Mouse (Mus musculus): ENCODE data around the gene Gdi2. TPM values are rescaled to one million over a fixed set of nuclear protein-coding genes. Genes with fewer than 3 reads are reported as not detected.

Gdi2 gene
- polyA plus RNA-seq, 2 experiments, result 234 to 463 TPM

- Histone ChIP-seq H3K9ac (ENCODE audit: low read depth, low read length, severe bottlenecking) (no peak overlapping the region), H3K27me3 (ENCODE audit: control insufficient read depth, insufficient read depth, low read length) (no peaks in the 10 kb centered on the region), H3K9me3 (ENCODE audit: control insufficient read depth, low read length) (no peaks in the 10 kb centered on the region), H3K27ac (replicated peaks; ENCODE audit: low read depth, low read length) (no peak overlapping the region), H3K4me1 (ENCODE audit: control insufficient read depth, insufficient read depth, low read length) (peaks cover 20% of the 10 kb centered on the region), H3K4me3 (replicated peaks; ENCODE audit: low read length) (no peak overlapping the region), H3K36me3 (ENCODE audit: control insufficient read depth, insufficient read depth, low read length) (peaks cover 33% of the 10 kb centered on the region), H3K4me2 (replicated peaks; ENCODE audit: low read depth, low read length, severe bottlenecking) (no peak overlapping the region)
- no peak for TF ChIP-seq POLR2A (IDR thresholded peaks at IDR 0.05; ENCODE audit: borderline replicate concordance, extremely low read depth, insufficient read depth, insufficient read length)
- DNase-seq (ENCODE audit: low spot score) (no peak), ATAC-seq (ENCODE audit: low FRiP score, low read depth) (no peak)
- 79% methylated on average over 6 of the region's 6 CpGs for WGBS
These were observed 10.0 kb downstream of the Gdi2 start for GRCm38 (mm10) chr13:3547856-3548255.

DNA sequence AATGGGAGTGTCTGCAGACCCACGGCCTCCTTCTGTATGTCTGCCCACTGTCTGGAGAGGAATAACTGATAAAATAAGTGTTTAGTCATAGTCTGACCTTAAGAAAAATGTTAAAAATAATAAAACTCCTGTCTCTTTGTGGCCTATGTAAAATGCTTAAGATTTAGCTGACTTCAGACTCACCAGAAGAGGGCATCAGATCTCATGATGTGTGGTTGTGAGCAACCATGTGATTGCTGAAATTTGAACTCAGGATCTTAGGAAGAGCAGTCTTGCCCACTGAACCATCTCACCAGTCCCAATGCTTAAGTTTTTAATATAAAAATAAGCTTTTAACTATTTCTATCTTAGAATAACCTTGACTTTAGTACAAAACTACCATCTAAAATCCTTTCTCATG, 25.3 kb downstream of the Gdi2 start:
- Histone ChIP-seq H3K9me3 (ENCODE audit: control insufficient read depth, low read length) (no peaks in the 10 kb centered on the region), H3K4me2 (replicated peaks; ENCODE audit: low read depth, low read length, severe bottlenecking) (no peak overlapping the region), H3K36me3 (ENCODE audit: control insufficient read depth, insufficient read depth, low read length) (peaks cover 76% of the 10 kb centered on the region), H3K27ac (replicated peaks; ENCODE audit: low read depth, low read length) (no peak overlapping the region), H3K27me3 (ENCODE audit: control insufficient read depth, insufficient read depth, low read length) (no peaks in the 10 kb centered on the region), H3K4me1 (ENCODE audit: control insufficient read depth, insufficient read depth, low read length) (no peaks in the 10 kb centered on the region), H3K4me3 (replicated peaks; ENCODE audit: low read length) (no peak overlapping the region), H3K9ac (ENCODE audit: low read depth, low read length, severe bottlenecking) (no peak overlapping the region)
- TF ChIP-seq POLR2A (IDR thresholded peaks at IDR 0.05; ENCODE audit: borderline replicate concordance, extremely low read depth, insufficient read depth, insufficient read length), result no peak
- WGBS, result 94% methylated on average over 1 of the region's 1 CpGs
- ATAC-seq (ENCODE audit: low FRiP score, low read depth) (no peak), DNase-seq (ENCODE audit: low spot score) (no peak)

DNA sequence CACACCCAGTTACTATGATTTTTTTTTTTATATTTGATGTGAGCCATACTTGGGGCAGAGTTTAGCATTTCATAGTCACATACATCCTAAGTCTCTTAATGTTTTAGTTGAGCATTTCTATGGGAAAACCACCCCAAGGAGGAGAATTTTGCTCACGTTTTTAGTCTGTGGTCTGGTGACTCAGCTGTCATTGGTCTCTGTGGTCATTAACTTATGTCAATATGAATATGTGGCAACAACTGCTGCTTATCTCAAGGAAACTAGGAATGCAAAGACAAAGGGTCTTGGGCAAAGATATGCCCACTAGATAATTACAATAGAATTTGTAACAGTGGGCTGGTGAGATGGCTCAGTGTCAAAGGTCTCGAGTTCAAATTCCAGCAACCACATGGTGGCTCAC, 26.1 kb downstream of the Gdi2 start:
- Histone ChIP-seq H3K9me3 (ENCODE audit: control insufficient read depth, low read length) (no peaks in the 10 kb centered on the region), H3K36me3 (ENCODE audit: control insufficient read depth, insufficient read depth, low read length) (peaks cover 74% of the 10 kb centered on the region), H3K4me2 (replicated peaks; ENCODE audit: low read depth, low read length, severe bottlenecking) (no peak overlapping the region), H3K4me1 (ENCODE audit: control insufficient read depth, insufficient read depth, low read length) (no peaks in the 10 kb centered on the region), H3K4me3 (replicated peaks; ENCODE audit: low read length) (no peak overlapping the region), H3K9ac (ENCODE audit: low read depth, low read length, severe bottlenecking) (no peak overlapping the region), H3K27me3 (ENCODE audit: control insufficient read depth, insufficient read depth, low read length) (no peaks in the 10 kb centered on the region), H3K27ac (replicated peaks; ENCODE audit: low read depth, low read length) (no peak overlapping the region)
- no peak for DNase-seq (ENCODE audit: low spot score)
- no peak for TF ChIP-seq POLR2A (IDR thresholded peaks at IDR 0.05; ENCODE audit: borderline replicate concordance, extremely low read depth, insufficient read depth, insufficient read length)
- no peak for ATAC-seq (ENCODE audit: low FRiP score, low read depth)
- WGBS, result 90% methylated on average over 2 of the region's 2 CpGs

GRCm38 (mm10) chr13:3590789-3591188, 52.9 kb downstream of the Gdi2 start:
- H3K27ac ChIP-seq (replicated peaks; ENCODE audit: low read depth, low read length), result no peak overlapping the region
- whole genome bisulfite sequencing, result 86% methylated on average over 3 of the region's 3 CpGs
- no peak overlapping the region for H3K4me2 ChIP-seq (replicated peaks; ENCODE audit: low read depth, low read length, severe bottlenecking)
- H3K36me3 ChIP-seq (ENCODE audit: control insufficient read depth, insufficient read depth, low read length), result peaks cover 57% of the 10 kb centered on the region
- no peaks in the 10 kb centered on the region for H3K9me3 ChIP-seq (ENCODE audit: control insufficient read depth, low read length)
- DNase-seq (ENCODE audit: low spot score), result no peak
- no peak overlapping the region for H3K9ac ChIP-seq (ENCODE audit: low read depth, low read length, severe bottlenecking)
- no peaks in the 10 kb centered on the region for H3K27me3 ChIP-seq (ENCODE audit: control insufficient read depth, insufficient read depth, low read length)
- no peak for TF ChIP-seq POLR2A (IDR thresholded peaks at IDR 0.05; ENCODE audit: borderline replicate concordance, extremely low read depth, insufficient read depth, insufficient read length)
- no peaks in the 10 kb centered on the region for H3K4me1 ChIP-seq (ENCODE audit: control insufficient read depth, insufficient read depth, low read length)
- ATAC-seq (ENCODE audit: low FRiP score, low read depth), result no peak
- H3K4me3 ChIP-seq (replicated peaks; ENCODE audit: low read length), result no peak overlapping the region

GRCm38 (mm10) chr13:3594311-3594710, 56.4 kb downstream of the Gdi2 start:
- H3K4me3 ChIP-seq (replicated peaks; ENCODE audit: low read length), result no peak overlapping the region
- peaks cover 65% of the 10 kb centered on the region for H3K36me3 ChIP-seq (ENCODE audit: control insufficient read depth, insufficient read depth, low read length)
- DNase-seq (ENCODE audit: low spot score) (no peak), ATAC-seq (ENCODE audit: low FRiP score, low read depth) (no peak)
- H3K4me2 ChIP-seq (replicated peaks; ENCODE audit: low read depth, low read length, severe bottlenecking), result no peak overlapping the region
- no peak overlapping the region for H3K27ac ChIP-seq (replicated peaks; ENCODE audit: low read depth, low read length)
- no peaks in the 10 kb centered on the region for H3K9me3 ChIP-seq (ENCODE audit: control insufficient read depth, low read length)
- no peaks in the 10 kb centered on the region for H3K4me1 ChIP-seq (ENCODE audit: control insufficient read depth, insufficient read depth, low read length)
- 91% methylated on average over 1 of the region's 1 CpGs for WGBS
- H3K9ac ChIP-seq (ENCODE audit: low read depth, low read length, severe bottlenecking), result no peak overlapping the region
- H3K27me3 ChIP-seq (ENCODE audit: control insufficient read depth, insufficient read depth, low read length), result no peaks in the 10 kb centered on the region
- TF ChIP-seq POLR2A (IDR thresholded peaks at IDR 0.05; ENCODE audit: borderline replicate concordance, extremely low read depth, insufficient read depth, insufficient read length), result no peak

GRCm38 (mm10) chr13:3596232-3596631, 58.4 kb downstream of the Gdi2 start:
- no peak overlapping the region for H3K4me3 ChIP-seq (replicated peaks; ENCODE audit: low read length)
- H3K36me3 ChIP-seq (ENCODE audit: control insufficient read depth, insufficient read depth, low read length), result peaks cover 60% of the 10 kb centered on the region
- no peaks in the 10 kb centered on the region for H3K4me1 ChIP-seq (ENCODE audit: control insufficient read depth, insufficient read depth, low read length)
- H3K4me2 ChIP-seq (replicated peaks; ENCODE audit: low read depth, low read length, severe bottlenecking), result no peak overlapping the region
- H3K9ac ChIP-seq (ENCODE audit: low read depth, low read length, severe bottlenecking), result no peak overlapping the region
- no peak overlapping the region for H3K27ac ChIP-seq (replicated peaks; ENCODE audit: low read depth, low read length)
- no peak for TF ChIP-seq POLR2A (IDR thresholded peaks at IDR 0.05; ENCODE audit: borderline replicate concordance, extremely low read depth, insufficient read depth, insufficient read length)
- no peaks in the 10 kb centered on the region for H3K27me3 ChIP-seq (ENCODE audit: control insufficient read depth, insufficient read depth, low read length)
- no peaks in the 10 kb centered on the region for H3K9me3 ChIP-seq (ENCODE audit: control insufficient read depth, low read length)
- WGBS, result 92% methylated on average over 6 of the region's 6 CpGs
- DNase-seq (ENCODE audit: low spot score), result no peak
- ATAC-seq (ENCODE audit: low FRiP score, low read depth), result no peak

Measured in limb, embryonic 14.5 days (tissue).